Mouse (Mus musculus): ENCODE results near the gene Mettl14.
"Not testable (repeated sequence)": the region's sequence is repeated elsewhere in the genome, so short reads cannot be mapped to it uniquely, and the experiment has no call there.

Mettl14 gene

GRCm38 (mm10) chr3:123385486-123386156 lies at the start of gene Mettl14:
Mettl14 (minus strand) TSS chr3:123386108.
- peak; percentile 93 for DNase-seq (ENCODE audit: low spot score)

GRCm38 (mm10) chr3:123433362-123433761 lies 47.5 kb upstream of the Mettl14 start:
- DNase-seq (ENCODE audit: low spot score), result no peak

- no peak for DNase-seq (ENCODE audit: low spot score)
Measured at GRCm38 (mm10) chr3:123431951-123432674, 46.2 kb upstream of the Mettl14 start.

GRCm38 (mm10) chr3:123429597-123430458 lies 43.9 kb upstream of the Mettl14 start:
- DNase-seq (ENCODE audit: low spot score), result no peak

- DNase-seq (ENCODE audit: low spot score), result no peak
Measured at GRCm38 (mm10) chr3:123428005-123428404, 42.1 kb upstream of the Mettl14 start.

GRCm38 (mm10) chr3:123425647-123426046 lies 39.7 kb upstream of the Mettl14 start:
- no peak for DNase-seq (ENCODE audit: low spot score)

GRCm38 (mm10) chr3:123413173-123413572 lies 27.3 kb upstream of the Mettl14 start:
- no peak for DNase-seq (ENCODE audit: low spot score)

GRCm38 (mm10) chr3:123411821-123412578 lies 26.1 kb upstream of the Mettl14 start:
- DNase-seq (ENCODE audit: low spot score), result no peak

- DNase-seq (ENCODE audit: low spot score), result no peak
Measured at GRCm38 (mm10) chr3:123404945-123405344, 19.0 kb upstream of the Mettl14 start.

- no peak for DNase-seq (ENCODE audit: low spot score)
Measured at GRCm38 (mm10) chr3:123397562-123398481, 11.9 kb upstream of the Mettl14 start.

- no peak for DNase-seq (ENCODE audit: low spot score)
Measured at GRCm38 (mm10) chr3:123395611-123396010, 9.7 kb upstream of the Mettl14 start.

- DNase-seq (ENCODE audit: low spot score), result no peak
Measured at GRCm38 (mm10) chr3:123391180-123391579, 5.3 kb upstream of the Mettl14 start.

GRCm38 (mm10) chr3:123386157-123386780 lies 361 bp upstream of the Mettl14 start:
- DNase-seq (ENCODE audit: low spot score), result not testable (repeated sequence)

- no peak for DNase-seq (ENCODE audit: low spot score)
Measured at GRCm38 (mm10) chr3:123385118-123385485, 806 bp downstream of the Mettl14 start.

GRCm38 (mm10) chr3:123384435-123384834 lies 1.5 kb downstream of the Mettl14 start:
- DNase-seq (ENCODE audit: low spot score), result no peak

GRCm38 (mm10) chr3:123376562-123376961 lies 9.3 kb downstream of the Mettl14 start:
- DNase-seq (ENCODE audit: low spot score), result no peak

- no peak for DNase-seq (ENCODE audit: low spot score)
Measured at GRCm38 (mm10) chr3:123371766-123372535, 14.0 kb downstream of the Mettl14 start.

GRCm38 (mm10) chr3:123370927-123371326 lies 15.0 kb downstream of the Mettl14 start:
- no peak for DNase-seq (ENCODE audit: low spot score)

GRCm38 (mm10) chr3:123369161-123369560 lies 16.7 kb downstream of the Mettl14 start:
- no peak for DNase-seq (ENCODE audit: low spot score)

Data from left cerebral cortex, adult 11 months (tissue).